Mouse (Mus musculus) ovary, adult 10 weeks (tissue): ENCODE results near the gene Polr1b. TPM values are rescaled to one million over a fixed set of nuclear protein-coding genes. Genes with fewer than 3 reads are reported as not detected.

Experiments
- polyA plus RNA-seq: library from polyadenylated mRNA; stranded (reverse); fragments of 350-450 nt; fragmentation: Illumina TruSeq; extraction: RNeasy Lipid Tissue Mini Kit (QIAGEN cat#74804); gene quantifications from one replicate; pipeline ENCODE4 v1.2.3, GENCODE M21; 2014

The Polr1b gene
- 7.6 TPM for polyA plus RNA-seq

GRCm38 (mm10) chr2:129100784-129101310 is at the start of gene Polr1b:
Gene Polr1b, plus strand, starts transcription at chr2:129100995.

GRCm38 (mm10) chr2:129065437-129066282 is 35.1 kb upstream of the Polr1b start, which contains the start of gene Ttl:
Gene Ttl, plus strand, starts transcription at chr2:129065942.

GRCm38 (mm10) chr2:129129412-129129929 is 28.7 kb downstream of the Polr1b start, which contains the start of gene Chchd5:
Gene Chchd5, plus strand, starts transcription at chr2:129129700.

Other genes with a start within 250 kb of the Polr1b start
- gene Fbln7, start 238.0 kb upstream of the Polr1b start, polyA plus RNA-seq = 4.8 TPM
- gene Zc3h8, start 156.9 kb upstream of the Polr1b start, polyA plus RNA-seq = 9.5 TPM
- 23.4 TPM for gene Zc3h6, start 133.6 kb upstream of the Polr1b start, polyA plus RNA-seq
- gene Gm10762, start 133.3 kb upstream of the Polr1b start, polyA plus RNA-seq = 10.6 TPM
- gene Vinac1, start 52.8 kb upstream of the Polr1b start, polyA plus RNA-seq = not detected
- 19.1 TPM for gene Ttl, start 35.1 kb upstream of the Polr1b start, polyA plus RNA-seq
- gene Chchd5, start 28.7 kb downstream of the Polr1b start, polyA plus RNA-seq = 5.7 TPM
- 31.1 TPM for gene Slc20a1, start 97.8 kb downstream of the Polr1b start, polyA plus RNA-seq
- gene Ckap2l, start 196.2 kb downstream of the Polr1b start, polyA plus RNA-seq = 35.1 TPM
- 2.3 TPM for gene Il1a, start 209.0 kb downstream of the Polr1b start, polyA plus RNA-seq